Mouse (Mus musculus): ENCODE results near the gene Olfr813.
"Not testable (repeated sequence)": the region's sequence is repeated elsewhere in the genome, so short reads cannot be mapped to it uniquely, and the experiment has no call there.

Olfr813 gene

GRCm38 (mm10) chr10:129855067-129855466, at the start of gene Olfr813:
Gene Olfr813, plus strand, starts transcription at chr10:129855367.
- DNase-seq (ENCODE audit: low spot score in 2 of 2) = no peak

- no peak for DNase-seq (ENCODE audit: low spot score in 2 of 2)
Measured at GRCm38 (mm10) chr10:129845994-129846393, 9.2 kb upstream of the Olfr813 start, which contains the start of gene Olfr812. Gene Olfr812, minus strand, starts transcription at chr10:129846094.

GRCm38 (mm10) chr10:129847343-129847742, 7.8 kb upstream of the Olfr813 start:
- no peak for DNase-seq (ENCODE audit: low spot score in 2 of 2)

- not testable (repeated sequence) for DNase-seq (ENCODE audit: low spot score in 2 of 2)
Measured at GRCm38 (mm10) chr10:129879751-129880150, 24.6 kb downstream of the Olfr813 start, which contains the start of gene Olfr814. Gene Olfr814, minus strand, starts transcription at chr10:129879851.

- DNase-seq (ENCODE audit: low spot score in 2 of 2) = not testable (repeated sequence)
Measured at GRCm38 (mm10) chr10:129885496-129885895, 30.3 kb downstream of the Olfr813 start.

- no peak for DNase-seq (ENCODE audit: low spot score in 2 of 2)
Measured at GRCm38 (mm10) chr10:129885934-129886333, 30.8 kb downstream of the Olfr813 start.

- DNase-seq (ENCODE audit: low spot score in 2 of 2) = not testable (repeated sequence)
Measured at GRCm38 (mm10) chr10:129905767-129906166, 50.6 kb downstream of the Olfr813 start, which contains the start of gene Olfr815. Gene Olfr815, minus strand, starts transcription at chr10:129905867.
